Mouse (Mus musculus) brown adipose tissue, adult 24 weeks (tissue): Measurements from ENCODE around the gene BC052040. TPM values are rescaled to one million over a fixed set of nuclear protein-coding genes. Genes with fewer than 3 reads are reported as not detected.

Source experiments
- H3K27ac ChIP-seq: fragments of 200-500 bp; replicated peaks from 2 replicates; pipeline ENCODE4 v1.5.1; 2012; ENCODE audit warnings: low read depth, mild to moderate bottlenecking, low read length
- H3K4me1 ChIP-seq: fragments of 200-500 bp; 2 replicates; pipeline ENCODE4 v1.6.1; 2012; ENCODE audit warnings: low read length, mixed read lengths; ENCODE audit not compliant: control insufficient read depth, insufficient read depth, insufficient read length
- H3K4me3 ChIP-seq: fragments of 200-500 bp; 2 replicates; pipeline ENCODE4 v1.5.1; 2012; ENCODE audit warnings: low read depth, mild to moderate bottlenecking, low read length, moderate library complexity; ENCODE audit not compliant: insufficient read depth
- polyA plus RNA-seq: library from polyadenylated mRNA; stranded (reverse); fragments of >200 nt; gene quantifications from 2 replicates; pipeline ENCODE4 v1.2.4, GENCODE M21; 2012; ENCODE audit not compliant: missing spikeins, insufficient read depth, insufficient read length

BC052040 gene
- polyA plus RNA-seq, 1 experiment, result 1.7 TPM

DNA sequence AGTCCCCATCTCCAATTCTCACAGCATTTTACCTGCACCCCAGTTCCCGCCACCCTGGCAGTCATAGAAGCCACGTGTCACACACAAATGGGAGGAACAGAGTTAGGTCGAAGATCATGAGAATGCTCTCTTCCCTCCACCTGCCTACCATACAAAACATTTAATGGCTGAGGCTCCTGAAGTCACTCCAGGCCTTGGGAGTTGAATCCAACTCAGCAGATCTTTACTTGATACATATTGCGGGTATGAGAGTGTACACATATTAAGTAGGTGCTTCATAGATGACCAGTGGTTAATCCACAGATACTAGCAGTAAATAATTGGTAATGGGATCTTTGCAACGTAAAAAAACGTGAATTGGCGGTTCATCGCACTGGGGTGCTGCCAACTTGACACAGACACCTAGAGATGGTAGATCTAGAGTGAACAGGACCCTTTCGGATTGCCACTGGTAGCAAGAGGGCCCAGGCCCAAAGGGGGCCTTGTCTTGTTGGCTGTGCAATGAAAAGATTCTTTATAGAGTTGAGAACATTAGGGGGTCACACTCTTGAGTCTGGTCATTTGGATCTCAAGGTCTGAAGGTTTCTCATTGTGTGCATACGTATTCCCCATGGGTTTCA, 583 bp downstream of the BC052040 start:
- H3K4me3 ChIP-seq, result peak overlapping the region; percentile 98
- no peak overlapping the region for H3K27ac ChIP-seq
- H3K4me1 ChIP-seq, result peaks cover 5% of the 10 kb centered on the region; the same call in 1 of the 2 replicates

DNA sequence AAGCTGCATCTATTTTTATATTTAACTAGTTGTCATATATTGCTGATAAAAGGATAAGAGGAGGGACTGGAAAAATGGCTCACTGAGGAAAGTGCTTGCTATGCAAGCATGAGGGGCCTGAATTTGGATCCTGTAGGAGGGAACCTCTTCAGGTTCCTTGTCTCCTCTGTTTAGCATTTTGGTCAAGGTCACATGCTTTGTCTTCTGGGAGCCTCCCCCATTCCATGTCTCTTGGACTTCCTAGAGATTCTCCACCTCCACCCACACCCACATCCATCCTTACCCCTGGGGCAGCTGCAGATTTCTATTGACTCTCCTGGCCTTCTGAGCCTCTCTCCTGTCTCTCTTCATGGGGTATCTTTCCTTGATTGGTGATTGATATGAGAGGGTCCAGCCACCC, 2.3 kb downstream of the BC052040 start:
- H3K27ac ChIP-seq, result no peak overlapping the region
- peaks cover 5% of the 10 kb centered on the region; the same call in 1 of the 2 replicates for H3K4me1 ChIP-seq
- no peak overlapping the region for H3K4me3 ChIP-seq

DNA sequence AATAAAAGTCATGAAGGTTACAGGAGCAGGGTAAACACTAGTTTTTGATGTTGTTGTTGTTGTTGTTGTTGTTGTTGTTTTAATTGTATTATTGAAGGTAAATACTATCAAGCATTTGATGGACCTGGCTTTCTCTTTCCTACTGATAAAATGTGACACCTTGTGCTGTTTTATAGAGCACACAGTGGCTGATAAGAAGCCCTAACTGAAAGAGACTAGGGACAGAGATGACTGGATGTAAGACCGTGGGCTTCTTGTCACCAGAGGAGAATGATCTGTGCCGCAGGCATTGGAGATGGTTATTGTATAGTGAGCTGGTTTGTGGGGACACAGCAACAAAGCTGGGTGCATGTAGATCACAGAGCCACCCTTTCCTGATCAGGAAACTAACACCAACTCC, 9.1 kb downstream of the BC052040 start:
- Histone ChIP-seq H3K4me3 (no peak overlapping the region), H3K27ac (no peak overlapping the region), H3K4me1 (peaks cover 3% of the 10 kb centered on the region; the same call in 1 of the 2 replicates)

DNA sequence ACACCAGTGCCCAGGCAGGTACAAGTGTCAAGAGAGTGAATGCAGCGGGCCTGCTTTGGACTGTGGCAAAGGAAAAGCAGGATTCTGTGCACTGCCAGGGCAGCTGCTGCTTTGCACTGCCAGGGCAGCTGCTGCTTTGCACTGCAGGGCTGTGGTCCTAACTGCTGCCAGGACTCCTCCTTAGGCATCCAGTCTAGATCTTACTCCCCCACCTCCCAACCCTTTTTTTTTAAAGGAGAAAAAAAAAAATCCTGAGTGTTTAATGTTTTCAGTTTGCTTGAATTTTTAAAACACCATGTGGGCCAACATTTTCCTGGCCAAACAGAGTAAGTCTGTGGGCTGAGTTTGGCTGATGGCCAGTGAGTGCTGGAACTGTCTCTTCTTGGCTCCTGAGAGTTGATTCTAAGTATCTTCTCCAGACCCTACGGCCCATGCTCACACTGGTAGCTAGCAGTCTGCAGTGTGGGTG, 11.2 kb downstream of the BC052040 start:
- Histone ChIP-seq H3K4me1 (peaks cover 3% of the 10 kb centered on the region; the same call in 1 of the 2 replicates), H3K27ac (no peak overlapping the region), H3K4me3 (no peak overlapping the region)

DNA sequence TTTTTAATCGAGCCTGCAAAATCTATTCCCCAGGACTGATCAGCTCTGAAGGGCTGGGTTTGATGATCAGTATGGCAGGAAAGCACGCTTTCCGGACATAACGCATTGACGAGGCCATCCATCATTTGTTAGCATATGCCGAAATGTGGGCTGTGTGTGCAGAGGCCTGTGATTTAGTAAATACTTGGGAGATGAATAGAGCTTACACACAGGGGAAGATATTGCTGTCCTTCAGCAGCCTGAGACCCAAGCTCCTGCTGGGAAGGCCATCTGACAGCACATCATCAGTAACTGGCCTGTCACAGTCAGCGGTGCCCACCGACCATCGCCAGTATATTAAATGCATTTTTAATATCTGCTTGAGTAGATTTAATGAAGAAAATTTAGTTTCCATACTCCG, 15.5 kb downstream of the BC052040 start:
- H3K4me3 ChIP-seq, result no peak overlapping the region
- H3K27ac ChIP-seq, result no peak overlapping the region
- peaks cover 3% of the 10 kb centered on the region; the same call in 1 of the 2 replicates for H3K4me1 ChIP-seq

DNA sequence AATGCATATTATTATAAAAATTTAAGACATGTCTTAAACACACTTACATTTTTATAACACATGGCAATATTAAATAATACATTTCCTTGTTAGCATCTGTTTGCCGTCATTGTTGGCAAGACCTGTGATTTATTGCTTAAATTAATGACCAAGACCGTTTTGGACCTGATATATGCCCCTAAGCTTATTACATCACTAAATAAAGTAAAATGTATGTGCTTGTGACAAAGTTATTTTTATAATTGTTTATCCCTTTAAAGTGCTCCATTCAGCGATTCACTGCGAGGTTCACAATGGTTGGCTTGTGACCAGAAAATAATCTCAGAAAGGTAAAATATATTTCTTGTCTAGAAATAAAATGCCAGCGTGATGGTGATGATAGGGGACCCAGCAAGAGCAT, 16.8 kb downstream of the BC052040 start:
- no peak overlapping the region for H3K4me3 ChIP-seq
- no peaks in the 10 kb centered on the region for H3K4me1 ChIP-seq
- no peak overlapping the region for H3K27ac ChIP-seq

DNA sequence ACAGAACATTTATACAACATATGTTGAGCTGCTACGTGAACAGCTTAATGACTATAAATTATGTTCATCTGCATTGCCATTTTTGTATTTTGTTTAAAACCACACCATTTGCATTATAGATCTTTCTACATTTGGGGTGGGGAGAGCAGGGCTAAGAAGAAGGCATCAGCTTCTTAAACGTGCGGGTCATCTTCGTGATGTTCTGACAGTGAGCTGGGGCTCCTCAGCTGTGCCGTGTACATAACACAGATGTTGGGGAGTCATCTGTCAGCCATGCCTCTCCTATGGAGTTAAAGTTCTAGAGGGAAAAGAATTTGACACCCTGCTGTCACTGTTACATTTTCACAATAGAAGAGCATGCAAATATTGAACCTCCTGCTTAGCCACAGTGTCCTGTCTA, 19.2 kb downstream of the BC052040 start:
- H3K4me1 ChIP-seq, result no peaks in the 10 kb centered on the region
- H3K4me3 ChIP-seq, result no peak overlapping the region
- no peak overlapping the region for H3K27ac ChIP-seq

DNA sequence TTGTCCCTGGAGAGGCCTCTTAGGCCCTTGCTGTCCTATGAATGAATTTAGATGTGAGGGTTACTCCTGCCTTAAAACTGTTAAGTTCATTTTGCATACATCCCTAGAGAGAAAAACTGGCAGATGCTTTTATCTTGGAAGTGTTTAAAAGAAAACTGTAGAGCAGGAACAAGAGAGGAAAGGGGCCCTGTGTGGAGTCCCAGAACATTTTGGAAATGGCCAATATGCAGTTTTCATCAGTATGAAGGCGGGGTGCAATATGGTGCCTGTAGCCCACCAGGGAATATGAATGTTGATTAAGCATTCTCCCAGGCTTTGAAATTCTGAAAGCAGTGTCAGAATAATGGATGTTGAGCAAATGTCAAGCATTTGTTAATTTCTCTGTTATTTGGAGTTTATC, 19.8 kb downstream of the BC052040 start:
- Histone ChIP-seq H3K27ac (no peak overlapping the region), H3K4me1 (no peaks in the 10 kb centered on the region), H3K4me3 (no peak overlapping the region)

DNA sequence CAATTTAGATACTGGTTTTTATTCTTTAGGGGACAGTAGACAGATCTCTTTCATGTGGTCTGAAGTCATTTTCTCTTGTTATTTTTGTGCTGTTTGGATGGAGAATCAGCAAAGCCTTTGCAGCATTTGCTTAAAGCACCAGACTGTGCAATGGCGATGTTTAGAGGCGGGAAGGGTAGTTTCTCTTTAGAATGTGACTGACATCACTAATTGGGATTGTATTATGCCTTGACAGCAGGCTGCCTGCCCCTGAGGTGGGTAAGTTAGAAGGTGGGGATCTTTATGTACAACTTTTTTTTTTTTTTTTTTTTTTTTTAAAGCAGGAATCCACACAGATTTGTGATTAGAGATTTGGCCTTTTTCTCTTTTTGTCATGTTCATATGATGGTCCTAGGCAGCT, 20.6 kb downstream of the BC052040 start:
- Histone ChIP-seq H3K4me3 (no peak overlapping the region), H3K4me1 (no peaks in the 10 kb centered on the region), H3K27ac (no peak overlapping the region)

DNA sequence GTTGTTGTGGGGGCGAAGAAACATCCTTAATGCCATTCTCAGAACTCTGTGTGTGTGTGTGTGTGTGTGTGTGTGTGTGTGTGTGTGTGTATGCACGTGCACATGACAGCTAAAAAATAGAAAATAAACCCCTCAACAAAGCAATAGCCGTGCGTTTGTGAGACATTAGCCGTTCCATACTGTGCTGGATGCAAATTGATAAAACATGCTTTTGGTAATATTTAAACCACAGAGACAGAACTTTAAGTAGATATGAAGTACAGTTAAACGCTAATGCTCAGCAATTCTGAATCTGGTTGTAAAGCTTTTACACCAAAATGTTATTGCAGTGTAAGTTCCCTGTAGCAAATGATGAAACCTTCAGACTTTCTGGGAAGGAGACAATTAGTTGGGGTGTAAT, 22.6 kb downstream of the BC052040 start:
- H3K27ac ChIP-seq, result no peak overlapping the region
- no peaks in the 10 kb centered on the region for H3K4me1 ChIP-seq

DNA sequence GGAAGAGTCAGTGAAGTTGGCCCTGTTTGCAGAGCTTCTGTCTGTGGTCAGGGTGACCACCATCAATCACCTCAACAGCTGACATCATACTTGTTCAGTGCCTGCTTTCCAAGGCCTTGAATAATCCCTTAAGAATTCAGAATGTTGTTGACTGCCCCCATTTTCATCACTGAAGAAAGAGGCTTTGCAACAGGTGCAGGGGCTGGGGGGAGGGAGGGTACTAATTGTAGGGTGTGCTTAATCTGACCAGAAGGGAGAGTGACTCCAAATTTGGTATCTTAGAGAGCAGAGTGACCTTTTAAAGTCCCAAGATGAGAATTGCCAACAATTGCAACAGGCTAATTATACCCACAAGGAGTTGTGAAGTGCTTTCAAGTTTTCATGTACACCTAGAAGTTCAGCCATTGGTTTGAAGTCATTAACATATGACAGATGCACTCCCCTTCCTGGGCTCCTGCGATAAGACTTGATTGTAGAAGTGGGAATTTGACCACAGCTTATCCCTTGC, 24.4 kb downstream of the BC052040 start:
- Histone ChIP-seq H3K27ac (no peak overlapping the region), H3K4me1 (no peaks in the 10 kb centered on the region), H3K4me3 (no peak overlapping the region)

More for the DNA sequence above, 22.6 kb downstream of the BC052040 start:
- no peak overlapping the region for H3K4me3 ChIP-seq

DNA sequence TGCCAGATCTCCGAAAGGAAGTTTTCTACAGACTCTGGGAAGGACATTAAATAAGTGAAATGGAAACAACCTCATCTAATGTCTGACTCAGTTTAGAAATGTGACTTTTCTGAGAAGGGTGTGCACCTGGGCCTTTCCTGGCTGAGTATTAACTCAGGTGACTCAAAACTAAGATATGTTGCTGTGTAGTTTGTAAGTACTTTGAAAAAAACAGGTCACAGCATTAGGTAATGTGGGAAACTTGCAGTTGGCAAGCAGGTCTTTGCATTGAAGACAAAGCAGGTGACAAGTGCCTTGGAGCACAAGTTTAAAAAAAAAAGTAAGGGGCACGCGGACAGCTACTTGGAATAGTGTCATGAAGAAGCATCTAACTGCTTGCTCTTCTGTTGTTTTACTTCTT, 27.5 kb downstream of the BC052040 start:
- Histone ChIP-seq H3K4me1 (no peaks in the 10 kb centered on the region), H3K4me3 (no peak overlapping the region), H3K27ac (no peak overlapping the region)

DNA sequence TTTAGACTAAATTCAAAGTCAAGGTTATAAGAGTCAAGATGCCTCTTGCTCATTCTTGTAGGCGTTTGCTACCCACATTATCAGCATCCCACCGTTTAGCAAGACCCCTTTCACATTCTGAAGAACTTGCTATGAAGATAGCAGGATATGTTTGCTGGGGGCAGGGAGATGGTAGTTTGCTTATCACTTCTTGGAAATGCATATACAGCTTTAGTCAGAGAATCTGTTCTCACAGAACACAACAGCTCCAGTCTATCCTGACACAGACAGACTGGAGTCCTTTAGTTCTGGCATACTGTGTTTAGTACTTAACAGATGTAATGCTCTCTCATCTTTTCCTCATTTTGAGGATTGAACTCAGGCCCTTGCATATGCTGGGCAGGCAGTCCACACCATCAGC, 28.6 kb downstream of the BC052040 start:
- Histone ChIP-seq H3K4me3 (no peak overlapping the region), H3K27ac (no peak overlapping the region), H3K4me1 (no peaks in the 10 kb centered on the region)

DNA sequence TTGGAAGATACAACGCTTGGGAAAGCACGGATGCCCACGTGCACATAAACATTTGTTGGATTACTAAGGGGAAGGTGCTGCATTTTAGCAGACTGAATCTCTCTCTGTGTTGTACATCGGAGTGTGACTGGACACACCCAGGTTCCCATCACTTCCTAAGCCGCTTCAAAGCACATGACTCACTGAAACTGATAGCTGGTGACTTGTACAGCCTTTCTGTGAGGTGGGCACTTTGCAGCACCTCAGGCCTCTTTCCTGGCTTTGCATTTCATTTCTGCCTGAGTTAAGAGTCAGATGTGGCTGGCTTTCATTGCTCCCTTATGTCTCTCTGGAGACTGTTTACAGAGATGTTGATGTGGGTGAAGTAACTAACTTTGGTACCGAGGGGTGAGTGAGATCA, 29.0 kb downstream of the BC052040 start:
- no peak overlapping the region for H3K4me3 ChIP-seq
- H3K27ac ChIP-seq, result no peak overlapping the region

DNA sequence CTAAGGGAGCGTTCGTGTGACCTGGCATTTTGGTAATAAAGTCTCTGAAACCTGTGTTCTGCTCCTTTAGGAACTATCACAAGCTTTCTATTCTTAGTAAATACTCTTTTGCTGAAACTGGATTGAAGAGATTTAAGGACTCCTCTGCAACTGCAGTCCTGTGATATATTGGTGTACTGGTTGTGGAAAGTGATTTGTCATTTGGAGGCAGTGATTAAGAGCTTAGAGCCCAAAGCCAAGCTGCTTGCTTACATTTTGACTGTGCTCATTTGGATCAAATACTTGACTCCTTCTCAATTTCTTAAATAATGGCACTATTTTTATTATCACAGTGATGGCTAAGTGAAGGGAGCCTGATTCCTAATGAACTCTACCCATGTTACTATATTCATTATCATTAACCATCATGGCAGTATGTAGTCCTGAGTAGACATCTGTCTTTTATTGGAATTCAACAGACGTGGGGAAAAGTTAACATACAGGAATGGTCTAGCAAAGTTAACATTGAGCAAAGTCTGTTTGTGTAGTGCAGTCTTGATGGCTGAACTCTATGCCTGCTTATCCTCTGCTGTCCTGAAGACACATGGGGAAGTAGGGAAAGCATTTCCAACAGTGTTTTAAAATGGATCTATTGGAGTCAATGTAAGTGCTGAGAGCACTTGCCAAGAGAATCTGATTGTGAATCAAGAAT, 32.5 kb downstream of the BC052040 start:
- no peak overlapping the region for H3K27ac ChIP-seq
- no peaks in the 10 kb centered on the region for H3K4me1 ChIP-seq
- H3K4me3 ChIP-seq, result no peak overlapping the region

More for the DNA sequence above, 29.0 kb downstream of the BC052040 start:
- H3K4me1 ChIP-seq, result no peaks in the 10 kb centered on the region

DNA sequence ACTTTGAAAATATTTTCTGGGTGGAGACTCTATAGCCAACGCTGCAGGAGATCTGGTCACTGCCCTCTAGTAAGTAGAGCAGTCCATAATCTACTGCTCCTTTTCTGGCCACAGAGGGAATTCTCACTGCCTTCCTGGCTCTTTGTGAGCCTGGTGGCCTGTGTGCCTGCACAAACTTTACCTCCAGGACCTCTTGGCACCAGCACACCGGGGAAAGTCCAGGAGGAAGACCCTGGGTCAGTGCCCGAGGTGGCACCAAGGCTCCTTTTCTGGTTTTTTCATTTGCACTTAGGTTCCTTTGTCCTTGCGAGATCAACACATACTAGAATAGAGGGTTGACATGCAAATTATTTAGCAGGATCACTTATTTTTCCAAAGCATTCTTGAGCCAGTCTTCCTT, 47.0 kb downstream of the BC052040 start:
- Histone ChIP-seq H3K27ac (no peak overlapping the region), H3K4me3 (no peak overlapping the region), H3K4me1 (no peaks in the 10 kb centered on the region)
